Mouse (Mus musculus) kidney, embryonic 15.5 days (tissue): ENCODE results near the gene Hacd4. TPM values are rescaled to one million over a fixed set of nuclear protein-coding genes. Genes with fewer than 3 reads are reported as not detected.

ENCODE experiments used
- ATAC-seq: fragments of 200-750 bp; cut with Nextera tagmentation; replicated peaks from 2 replicates; pipeline ENCODE4 v1.8.0; 2017; ENCODE audit warnings: moderate TSS enrichment; ENCODE audit not compliant: low FRiP score
- H3K27ac ChIP-seq: fragments of 300-500 bp; sonication (generic); 2 replicates; pipeline ENCODE4 v1.5.1; 2015; ENCODE audit warnings: mild to moderate bottlenecking, inconsistent platforms
- H3K27me3 ChIP-seq: fragments of 300-500 bp; sonication (generic); 2 replicates; pipeline ENCODE4 v1.6.1; 2015; ENCODE audit warnings: inconsistent platforms
- H3K36me3 ChIP-seq: fragments of 300-500 bp; sonication (generic); 2 replicates; pipeline ENCODE4 v1.6.1; 2015; ENCODE audit warnings: inconsistent platforms
- H3K4me1 ChIP-seq: fragments of 300-500 bp; sonication (generic); 2 replicates; pipeline ENCODE4 v1.6.1; 2015; ENCODE audit warnings: inconsistent platforms
- H3K4me2 ChIP-seq: fragments of 300-500 bp; sonication (generic); 2 replicates; pipeline ENCODE4 v1.6.1; 2015; ENCODE audit warnings: moderate library complexity, mild to moderate bottlenecking, inconsistent platforms
- H3K4me3 ChIP-seq: fragments of 300-500 bp; sonication (generic); replicated peaks from 2 replicates; pipeline ENCODE4 v1.5.1; 2015; ENCODE audit warnings: mild to moderate bottlenecking, inconsistent platforms
- H3K9ac ChIP-seq: fragments of 300-500 bp; sonication (generic); 2 replicates; pipeline ENCODE4 v1.6.1; 2015; ENCODE audit warnings: mild to moderate bottlenecking, inconsistent platforms
- H3K9me3 ChIP-seq: fragments of 300-500 bp; sonication (generic); replicated peaks from 2 replicates; pipeline ENCODE4 v1.6.1; 2016; ENCODE audit warnings: inconsistent platforms
- WGBS: fragments of 180-500 bp; shearing (Covaris S2); methylation state at CpG from one replicate; pipeline ENCODE4 v1.1.7; 2015; ENCODE audit warnings: mixed read lengths; 5-methylcytosine and 5-hydroxymethylcytosine counted together
- polyA plus RNA-seq: library from polyadenylated mRNA; unstranded; fragments of >200 nt; fragmentation: Nextera tagmentation; extraction: Ambion mirVana; gene quantifications from 2 replicates; pipeline ENCODE4 v1.2.1, GENCODE M21; 2015

Hacd4 gene
- polyA plus RNA-seq, 1 experiment from 2014 or later: 18.3 TPM

DNA sequence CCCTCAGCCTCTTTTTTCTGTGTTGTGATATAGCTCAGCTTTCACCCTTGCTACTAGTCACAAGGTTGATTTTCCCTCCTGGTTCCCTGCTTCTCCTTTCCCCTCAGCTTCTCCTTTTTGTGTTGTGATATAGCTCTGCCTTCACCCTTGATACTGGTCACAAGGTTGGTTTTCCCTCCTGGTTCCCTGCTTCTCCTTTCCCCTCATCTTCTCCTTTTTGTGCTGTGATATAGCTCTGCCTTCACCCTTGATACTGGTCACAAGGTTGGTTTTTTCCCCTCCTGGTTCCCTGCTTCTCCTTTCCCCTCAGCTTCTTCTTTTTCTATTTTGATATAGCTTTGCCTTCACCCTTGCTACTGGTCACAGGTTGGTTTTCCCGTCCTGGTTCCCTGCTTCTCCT is 48.7 kb downstream of the Hacd4 start:
- 70% methylated on average over 1 of the region's 1 CpGs for WGBS
- no peaks in the 10 kb centered on the region for H3K9me3 ChIP-seq

DNA sequence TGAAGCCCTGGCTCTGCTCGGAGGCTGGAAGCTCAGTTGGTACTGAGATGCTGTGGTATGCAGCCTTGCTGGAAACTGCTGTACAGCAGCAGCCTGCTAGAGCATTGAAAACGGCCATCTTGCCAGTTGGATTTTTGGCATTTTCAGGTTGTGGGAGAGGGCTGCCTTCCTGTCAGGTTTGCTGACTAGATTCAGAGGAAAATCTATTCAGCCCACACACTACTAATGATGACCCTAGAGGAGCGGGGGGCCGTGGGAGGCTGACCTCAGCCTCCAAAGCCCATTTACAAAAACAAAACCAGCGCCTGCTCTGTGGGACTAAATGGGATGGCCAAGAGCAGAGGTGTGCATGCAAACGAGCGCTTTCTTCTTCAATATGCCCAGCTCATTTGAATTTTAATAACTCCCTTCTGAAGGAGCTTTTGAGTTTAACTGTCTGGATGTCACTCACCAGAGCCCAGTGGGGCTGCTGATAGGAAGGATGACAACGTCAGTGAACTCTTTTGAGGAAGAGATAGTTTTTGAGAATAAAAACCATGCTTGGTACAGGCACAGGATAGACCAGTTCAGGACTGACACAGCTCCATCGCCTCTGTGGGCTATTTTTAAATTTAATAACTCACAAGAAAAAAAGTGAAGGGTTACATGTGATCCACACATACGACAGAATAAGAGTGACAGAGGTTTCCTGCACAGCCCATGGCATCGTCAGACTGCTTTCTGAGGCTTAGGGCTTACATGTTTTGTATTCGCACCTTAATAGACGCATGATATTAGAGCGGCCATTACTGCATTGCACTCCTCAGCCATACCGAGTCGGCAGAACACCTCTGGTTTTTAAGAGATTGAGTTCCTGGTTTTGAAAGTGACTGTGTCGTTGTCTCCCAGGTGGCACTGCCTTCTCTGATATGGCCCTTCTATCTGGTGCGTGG is 66.2 kb downstream of the Hacd4 start:
- Histone ChIP-seq H3K27me3 (no peaks in the 10 kb centered on the region), H3K36me3 (no peaks in the 10 kb centered on the region), H3K4me3 (no peak overlapping the region), H3K4me1 (no peaks in the 10 kb centered on the region), H3K4me2 (no peak overlapping the region), H3K27ac (no peak overlapping the region), H3K9ac (no peak overlapping the region), H3K9me3 (no peaks in the 10 kb centered on the region)
- ATAC-seq: no peak
- WGBS: 78% methylated on average over 18 of the region's 18 CpGs

More for the DNA sequence above, 48.7 kb downstream of the Hacd4 start:
- H3K4me1 ChIP-seq: no peaks in the 10 kb centered on the region
- no peak overlapping the region for H3K4me3 ChIP-seq
- no peaks in the 10 kb centered on the region for H3K27me3 ChIP-seq
- H3K9ac ChIP-seq: no peak overlapping the region
- no peaks in the 10 kb centered on the region for H3K36me3 ChIP-seq
- no peak for ATAC-seq
- no peak overlapping the region for H3K27ac ChIP-seq
- H3K4me2 ChIP-seq: no peak overlapping the region

DNA sequence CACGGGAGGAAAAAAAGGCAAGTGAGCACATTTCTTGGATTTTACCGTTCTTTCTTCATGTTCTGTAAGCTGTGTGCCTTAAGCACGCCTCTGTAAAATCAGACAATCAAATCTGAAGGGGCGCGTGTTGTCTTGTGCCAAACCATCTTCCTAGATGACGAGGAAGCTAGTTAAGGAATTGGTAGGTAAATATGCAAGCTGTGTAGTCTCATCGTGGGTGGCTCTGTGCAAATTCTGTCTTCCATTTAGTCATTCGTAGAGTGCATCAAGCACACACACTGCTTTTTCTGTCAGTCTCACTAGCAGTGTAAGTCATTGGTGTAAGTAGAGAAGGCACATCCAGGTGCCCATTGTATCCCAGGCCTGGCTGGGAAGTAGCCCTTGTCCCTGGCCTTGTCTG is 67.9 kb downstream of the Hacd4 start:
- H3K27me3 ChIP-seq: no peaks in the 10 kb centered on the region
- no peak for ATAC-seq
- H3K27ac ChIP-seq: no peak overlapping the region
- no peak overlapping the region for H3K9ac ChIP-seq
- WGBS: 90% methylated on average over 8 of the region's 8 CpGs
- H3K4me3 ChIP-seq: no peak overlapping the region
- no peaks in the 10 kb centered on the region for H3K36me3 ChIP-seq
- H3K4me2 ChIP-seq: no peak overlapping the region
- no peaks in the 10 kb centered on the region for H3K4me1 ChIP-seq
- no peaks in the 10 kb centered on the region for H3K9me3 ChIP-seq

DNA sequence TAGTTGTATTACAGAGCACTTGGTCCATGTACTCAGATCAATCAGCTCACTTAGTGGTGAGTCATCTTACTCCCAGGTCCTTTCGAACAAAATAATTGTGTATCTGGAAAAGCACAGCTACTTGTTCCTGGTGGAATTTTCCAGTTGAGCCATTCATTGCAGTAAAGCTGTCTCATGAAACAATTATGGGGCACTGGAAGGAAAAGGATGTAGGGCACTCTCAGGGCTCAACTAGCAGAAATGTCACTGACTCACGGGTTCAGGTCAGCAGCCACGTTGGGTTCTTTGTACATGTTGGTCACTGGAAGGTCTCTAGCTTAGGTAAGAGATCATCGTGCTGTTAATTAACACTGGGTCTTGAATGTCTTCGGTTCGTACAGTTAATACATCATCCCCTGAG is 68.8 kb downstream of the Hacd4 start:
- Histone ChIP-seq H3K4me1 (no peaks in the 10 kb centered on the region), H3K36me3 (no peaks in the 10 kb centered on the region), H3K27me3 (no peaks in the 10 kb centered on the region), H3K27ac (no peak overlapping the region), H3K4me2 (no peak overlapping the region), H3K4me3 (no peak overlapping the region), H3K9me3 (no peaks in the 10 kb centered on the region), H3K9ac (no peak overlapping the region)
- WGBS: 81% methylated on average over 6 of the region's 6 CpGs
- no peak for ATAC-seq

DNA sequence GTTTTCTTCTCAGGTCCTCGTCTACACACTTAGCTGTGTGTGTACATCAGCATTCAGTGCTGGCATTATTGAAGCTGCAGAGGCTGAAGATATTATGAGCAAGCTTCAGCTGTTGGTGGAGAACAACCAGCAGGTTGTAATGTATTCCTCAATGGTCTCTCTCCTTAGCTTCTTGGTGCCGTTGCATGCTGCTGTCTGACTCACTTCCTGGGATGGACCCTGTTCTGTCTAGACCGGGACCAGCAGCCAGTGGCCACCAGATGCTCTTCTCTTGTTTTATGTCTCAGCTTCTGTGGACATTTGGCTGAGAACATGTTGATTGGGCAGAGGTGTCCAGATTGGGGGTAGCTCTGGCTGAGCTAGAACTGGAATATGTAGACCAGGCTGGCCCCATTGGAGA is 81.3 kb downstream of the Hacd4 start:
- Histone ChIP-seq H3K36me3 (no peaks in the 10 kb centered on the region), H3K27me3 (0 out of 2 replicates have a peak, but pooled peaks cover 3% of the 10 kb centered on the region), H3K9me3 (no peaks in the 10 kb centered on the region), H3K4me1 (no peaks in the 10 kb centered on the region), H3K27ac (no peak overlapping the region), H3K9ac (no peak overlapping the region), H3K4me2 (no peak overlapping the region), H3K4me3 (no peak overlapping the region)
- WGBS: 83% methylated on average over 3 of the region's 3 CpGs
- ATAC-seq: no peak

DNA sequence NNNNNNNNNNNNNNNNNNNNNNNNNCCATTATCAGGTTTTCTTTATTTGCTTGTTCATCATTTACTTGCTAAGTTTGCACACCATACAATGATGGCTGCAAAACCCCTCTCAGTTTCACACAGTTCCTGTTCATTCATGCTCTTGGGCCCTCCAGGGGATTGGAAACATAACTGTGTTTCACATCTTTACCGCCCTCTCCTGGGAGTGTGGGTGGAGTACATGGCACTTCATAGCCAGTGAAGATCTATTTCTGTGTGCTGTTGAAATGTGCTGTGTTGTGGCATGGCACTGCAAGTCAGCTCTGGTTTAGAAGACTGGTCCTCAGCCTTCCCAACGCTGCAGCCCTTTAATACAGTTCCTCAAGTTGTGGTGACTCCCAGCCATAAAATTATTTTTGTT is 82.1 kb downstream of the Hacd4 start:
- no peaks in the 10 kb centered on the region for H3K36me3 ChIP-seq
- WGBS: 79% methylated on average over 2 of the region's 2 CpGs
- no peak overlapping the region for H3K9ac ChIP-seq
- H3K9me3 ChIP-seq: no peaks in the 10 kb centered on the region
- H3K4me3 ChIP-seq: no peak overlapping the region
- ATAC-seq: no peak
- no peak overlapping the region for H3K27ac ChIP-seq
- H3K27me3 ChIP-seq: 0 out of 2 replicates have a peak, but pooled peaks cover 3% of the 10 kb centered on the region
- H3K4me2 ChIP-seq: no peak overlapping the region
- H3K4me1 ChIP-seq: no peaks in the 10 kb centered on the region

DNA sequence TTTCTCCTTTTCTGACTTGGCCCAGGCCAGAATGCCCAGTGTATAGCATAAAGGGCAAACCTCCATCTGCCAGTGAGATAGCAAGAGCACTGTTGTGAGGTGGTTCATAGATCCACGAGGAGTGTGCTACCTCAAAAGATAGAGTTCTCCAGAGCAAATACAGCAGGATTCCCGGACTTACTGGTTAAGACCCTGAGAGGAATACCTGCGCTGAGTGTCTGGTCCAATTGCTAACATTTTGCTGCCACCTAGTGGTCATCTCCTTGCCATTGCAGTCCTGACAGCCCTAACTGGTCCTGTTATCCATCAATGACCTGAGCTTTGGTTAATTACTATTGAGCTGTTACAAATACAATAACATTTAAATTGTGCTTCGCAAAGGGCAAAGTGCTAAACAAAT is 87.8 kb downstream of the Hacd4 start:
- Histone ChIP-seq H3K9ac (no peak overlapping the region), H3K36me3 (no peaks in the 10 kb centered on the region), H3K27me3 (0 out of 2 replicates have a peak, but pooled peaks cover 3% of the 10 kb centered on the region), H3K27ac (no peak overlapping the region), H3K9me3 (no peaks in the 10 kb centered on the region), H3K4me1 (no peaks in the 10 kb centered on the region), H3K4me3 (no peak overlapping the region), H3K4me2 (no peak overlapping the region)
- WGBS: 2% methylated on average over 4 of the region's 4 CpGs
- ATAC-seq: peak; percentile 82; the same call in 1 of the 2 replicates

Other genes with a start within 250 kb of the Hacd4 start
- not detected in 2 replicates for gene Ifnb1, start 83.8 kb upstream of the Hacd4 start, polyA plus RNA-seq
- not detected in 2 replicates for gene Ifna15, start 119.3 kb upstream of the Hacd4 start, polyA plus RNA-seq
- not detected in 2 replicates for gene Ifna14, start 132.9 kb upstream of the Hacd4 start, polyA plus RNA-seq
- gene Ifna9, start 153.5 kb upstream of the Hacd4 start, polyA plus RNA-seq: not detected in 2 replicates
- gene Ifna12, start 164.4 kb upstream of the Hacd4 start, polyA plus RNA-seq: not detected in 2 replicates
- not detected in 2 replicates for gene C87499, start 195.5 kb upstream of the Hacd4 start, polyA plus RNA-seq
- gene Ifna13, start 205.5 kb upstream of the Hacd4 start, polyA plus RNA-seq: not detected in 2 replicates
- not detected in 2 replicates for gene Ifna16, start 238.0 kb upstream of the Hacd4 start, polyA plus RNA-seq
- not detected in 2 replicates for gene Ifna2, start 245.0 kb upstream of the Hacd4 start, polyA plus RNA-seq